Mouse (Mus musculus) lung, adult 2 months (tissue): ENCODE measurements around the gene Gemin4.

Experiments used
- CTCF ChIP-seq: fragments of 200-500 bp; IDR thresholded peaks from 2 replicates; pipeline ENCODE4 v1.5.1; 2011; ENCODE audit warnings: mild to moderate bottlenecking, low read length, control low read depth; ENCODE audit not compliant: insufficient read depth
- POLR2A ChIP-seq: fragments of 200-500 bp; IDR thresholded peaks from 2 replicates; pipeline ENCODE4 v1.6.1; 2011; ENCODE audit warnings: low read depth, mild to moderate bottlenecking, control low read depth, low read length, borderline replicate concordance; ENCODE audit errors: extremely low read depth

DNA sequence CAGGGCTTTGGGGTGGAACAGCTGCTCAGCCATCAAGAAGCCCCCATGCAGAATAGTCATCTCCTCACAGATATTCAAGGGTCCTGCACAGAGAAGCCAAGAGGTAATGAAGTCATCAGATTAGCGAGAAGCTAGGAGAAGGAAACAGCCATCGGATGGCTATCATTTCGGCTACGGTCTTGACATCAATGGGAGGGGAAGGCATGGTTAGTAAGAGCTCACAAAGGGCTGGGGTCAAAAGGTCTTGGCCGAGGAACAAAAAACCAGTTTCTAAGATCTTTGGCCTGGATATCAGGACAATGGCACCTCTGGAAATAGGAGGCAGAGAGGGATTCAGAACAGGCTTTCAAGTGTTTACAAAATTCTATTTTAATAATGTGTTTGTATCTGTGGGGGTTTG lies 3.6 kb downstream of the Gemin4 start:
- TF ChIP-seq CTCF (no peak), POLR2A (no peak)
